Mouse (Mus musculus) stomach, embryonic 16.5 days (tissue): Measurements from ENCODE around the gene Auts2. TPM values are rescaled to one million over a fixed set of nuclear protein-coding genes. Genes with fewer than 3 reads are reported as not detected.

Experiments used
- ATAC-seq: fragments of 200-750 bp; cut with Nextera tagmentation; 2 replicates; pipeline ENCODE4 v1.8.0; 2017; ENCODE audit warnings: moderate number of reproducible peaks, moderate TSS enrichment; ENCODE audit not compliant: insufficient read depth, low FRiP score
- H3K27ac ChIP-seq: fragments of 300-500 bp; sonication (generic); 2 replicates; pipeline ENCODE4 v1.5.1; 2014; ENCODE audit warnings: low read length
- H3K27me3 ChIP-seq: fragments of 300-500 bp; sonication (generic); 2 replicates; pipeline ENCODE4 v1.6.1; 2014; ENCODE audit warnings: low read length, control low read depth, mixed read lengths; ENCODE audit not compliant: control insufficient read depth, insufficient read depth
- H3K36me3 ChIP-seq: fragments of 300-500 bp; sonication (generic); 2 replicates; pipeline ENCODE4 v1.6.1; 2014; ENCODE audit warnings: low read length; ENCODE audit not compliant: control insufficient read depth, insufficient read depth
- H3K4me1 ChIP-seq: fragments of 300-500 bp; sonication (generic); 2 replicates; pipeline ENCODE4 v1.6.1; 2014; ENCODE audit warnings: low read length, control low read depth, mixed read lengths; ENCODE audit not compliant: control insufficient read depth, insufficient read depth
- H3K4me2 ChIP-seq: fragments of 300-500 bp; sonication (generic); 2 replicates; pipeline ENCODE4 v1.6.1; 2014; ENCODE audit warnings: low read depth, low read length, mixed read lengths
- H3K4me3 ChIP-seq: fragments of 300-500 bp; sonication (generic); replicated peaks from 2 replicates; pipeline ENCODE4 v1.5.1; 2014; ENCODE audit warnings: mild to moderate bottlenecking, low read length
- H3K9ac ChIP-seq: fragments of 300-500 bp; sonication (generic); 2 replicates; pipeline ENCODE4 v1.6.1; 2014; ENCODE audit warnings: low read length
- H3K9me3 ChIP-seq: fragments of 300-500 bp; sonication (generic); replicated peaks from 2 replicates; pipeline ENCODE4 v1.6.1; 2016; ENCODE audit warnings: low read length, control low read depth; ENCODE audit not compliant: control insufficient read depth
- WGBS: fragments of 180-500 bp; shearing (Covaris S2); extraction: QIAGEN DNeasy Blood & Tissue Kit; methylation state at CpG from one replicate; pipeline ENCODE4 v1.1.7; 2014; 5-methylcytosine and 5-hydroxymethylcytosine counted together
- polyA plus RNA-seq: library from polyadenylated mRNA; unstranded; fragments of >200 nt; fragmentation: Nextera tagmentation; extraction: Ambion mirVana; gene quantifications from 2 replicates; pipeline ENCODE4 v1.2.1, GENCODE M21; 2015

The Auts2 gene
- polyA plus RNA-seq, 1 experiment from 2014 or later, result 20.1 TPM

DNA sequence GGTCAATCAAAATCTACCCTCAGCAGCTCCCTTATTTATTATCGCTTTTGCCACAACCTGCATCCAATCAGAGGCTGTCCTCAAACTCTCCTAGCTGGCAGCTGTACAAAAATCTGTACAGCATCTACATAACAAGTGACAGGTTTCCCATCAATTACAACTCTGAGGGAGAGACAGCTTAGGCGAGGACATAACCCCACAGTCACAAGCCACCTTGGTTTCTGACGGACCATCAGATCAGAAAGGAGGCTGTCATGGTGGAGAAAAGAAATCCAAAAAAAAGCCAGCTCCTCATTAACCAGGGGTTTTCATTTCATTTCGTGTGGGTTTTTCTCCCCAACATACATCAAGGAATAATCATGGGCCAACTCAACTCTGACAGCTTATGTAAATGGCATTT, 210.6 kb downstream of the Auts2 start:
- Histone ChIP-seq H3K27ac (no peak overlapping the region), H3K36me3 (no peaks in the 10 kb centered on the region), H3K4me2 (no peak overlapping the region), H3K9ac (no peak overlapping the region), H3K9me3 (no peaks in the 10 kb centered on the region), H3K27me3 (no peaks in the 10 kb centered on the region), H3K4me1 (peaks cover 17% of the 10 kb centered on the region; the same call in 1 of the 2 replicates), H3K4me3 (no peak overlapping the region)
- ATAC-seq, result no peak
- WGBS, result 57% methylated on average over 4 of the region's 4 CpGs

- H3K9me3 ChIP-seq, result no peaks in the 10 kb centered on the region
- peaks cover 3% of the 10 kb centered on the region; the same call in 1 of the 2 replicates for H3K4me1 ChIP-seq
- no peaks in the 10 kb centered on the region for H3K27me3 ChIP-seq
- no peak overlapping the region for H3K27ac ChIP-seq
- no peak overlapping the region for H3K9ac ChIP-seq
- H3K4me3 ChIP-seq, result no peak overlapping the region
- ATAC-seq, result no peak
- H3K4me2 ChIP-seq, result no peak overlapping the region
- 67% methylated on average over 3 of the region's 3 CpGs for WGBS
- H3K36me3 ChIP-seq, result no peaks in the 10 kb centered on the region
Observed at GRCm38 (mm10) chr5:132329171-132329936, 213.8 kb downstream of the Auts2 start.

DNA sequence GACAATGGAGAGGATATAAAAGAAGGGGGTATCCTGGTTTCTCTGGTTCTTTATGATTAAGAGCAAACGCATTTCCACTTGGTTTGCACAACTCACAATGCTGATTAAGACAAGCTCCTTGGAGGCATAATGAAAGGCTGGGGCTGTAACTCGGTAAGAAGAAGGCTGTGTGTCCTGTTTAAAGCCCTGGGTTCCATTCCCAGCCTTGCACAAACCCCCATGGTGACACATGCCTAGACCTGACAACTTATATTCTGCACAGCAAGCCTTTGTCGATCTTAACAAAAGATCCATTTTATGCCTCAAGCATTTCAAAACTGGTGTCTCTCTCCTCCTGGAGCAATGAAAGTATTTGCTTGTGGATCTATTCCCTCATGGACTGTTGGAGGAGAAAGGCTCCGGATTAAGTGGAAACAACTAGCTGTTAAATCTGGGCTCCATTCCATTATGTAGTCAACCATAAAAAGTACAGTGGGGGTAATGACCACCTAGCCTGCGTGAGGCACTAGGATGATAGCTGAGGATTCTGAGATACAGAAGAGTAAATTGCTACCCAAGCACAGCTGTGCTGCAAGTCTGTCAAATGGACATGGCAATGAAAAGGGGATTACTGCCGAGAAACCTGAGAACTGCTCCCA, 218.8 kb downstream of the Auts2 start:
- H3K4me2 ChIP-seq, result no peak overlapping the region
- no peak for ATAC-seq
- H3K27me3 ChIP-seq, result no peaks in the 10 kb centered on the region
- H3K9ac ChIP-seq, result no peak overlapping the region
- H3K9me3 ChIP-seq, result no peaks in the 10 kb centered on the region
- 68% methylated on average over 6 of the region's 6 CpGs for WGBS
- H3K4me3 ChIP-seq, result no peak overlapping the region
- H3K36me3 ChIP-seq, result no peaks in the 10 kb centered on the region
- peaks cover 3% of the 10 kb centered on the region for H3K4me1 ChIP-seq
- no peak overlapping the region for H3K27ac ChIP-seq

- H3K27ac ChIP-seq, result no peak overlapping the region
- no peaks in the 10 kb centered on the region for H3K27me3 ChIP-seq
- ATAC-seq, result no peak
- no peak overlapping the region for H3K9ac ChIP-seq
- H3K9me3 ChIP-seq, result no peaks in the 10 kb centered on the region
- H3K4me3 ChIP-seq, result no peak overlapping the region
- H3K36me3 ChIP-seq, result no peaks in the 10 kb centered on the region
- peaks cover 3% of the 10 kb centered on the region for H3K4me1 ChIP-seq
- 72% methylated on average over 4 of the region's 4 CpGs for WGBS
- H3K4me2 ChIP-seq, result no peak overlapping the region
Observed at GRCm38 (mm10) chr5:132323608-132324007, 219.5 kb downstream of the Auts2 start.

- WGBS, result 63% methylated on average over 4 of the region's 4 CpGs
- H3K36me3 ChIP-seq, result no peaks in the 10 kb centered on the region
- no peaks in the 10 kb centered on the region for H3K27me3 ChIP-seq
- H3K9ac ChIP-seq, result no peak overlapping the region
- ATAC-seq, result no peak
- H3K4me1 ChIP-seq, result peaks cover 3% of the 10 kb centered on the region
- no peak overlapping the region for H3K4me2 ChIP-seq
- H3K27ac ChIP-seq, result no peak overlapping the region
- H3K4me3 ChIP-seq, result no peak overlapping the region
- no peaks in the 10 kb centered on the region for H3K9me3 ChIP-seq
Observed at GRCm38 (mm10) chr5:132322971-132323370, 220.2 kb downstream of the Auts2 start.

- no peak overlapping the region for H3K4me2 ChIP-seq
- no peaks in the 10 kb centered on the region for H3K27me3 ChIP-seq
- H3K9me3 ChIP-seq, result no peaks in the 10 kb centered on the region
- no peak overlapping the region for H3K27ac ChIP-seq
- no peak overlapping the region for H3K4me3 ChIP-seq
- WGBS, result 78% methylated on average over 9 of the region's 9 CpGs
- ATAC-seq, result no peak
- no peak overlapping the region for H3K9ac ChIP-seq
- H3K4me1 ChIP-seq, result peaks cover 3% of the 10 kb centered on the region; the same call in 1 of the 2 replicates
- no peaks in the 10 kb centered on the region for H3K36me3 ChIP-seq
Observed at GRCm38 (mm10) chr5:132318026-132318765, 224.9 kb downstream of the Auts2 start.

GRCm38 (mm10) chr5:132316897-132317296, 226.2 kb downstream of the Auts2 start:
- no peak overlapping the region for H3K9ac ChIP-seq
- H3K36me3 ChIP-seq, result no peaks in the 10 kb centered on the region
- WGBS, result 55% methylated on average over 6 of the region's 6 CpGs
- H3K4me1 ChIP-seq, result no peaks in the 10 kb centered on the region
- H3K27me3 ChIP-seq, result no peaks in the 10 kb centered on the region
- no peaks in the 10 kb centered on the region for H3K9me3 ChIP-seq
- no peak overlapping the region for H3K27ac ChIP-seq
- ATAC-seq, result no peak
- H3K4me2 ChIP-seq, result no peak overlapping the region
- no peak overlapping the region for H3K4me3 ChIP-seq

- Histone ChIP-seq H3K4me2 (no peak overlapping the region), H3K9ac (no peak overlapping the region), H3K27ac (no peak overlapping the region), H3K9me3 (no peaks in the 10 kb centered on the region), H3K4me3 (no peak overlapping the region), H3K4me1 (no peaks in the 10 kb centered on the region), H3K36me3 (no peaks in the 10 kb centered on the region), H3K27me3 (no peaks in the 10 kb centered on the region)
- ATAC-seq, result no peak
- 65% methylated on average over 5 of the region's 5 CpGs for WGBS
Observed at GRCm38 (mm10) chr5:132314300-132314699, 228.8 kb downstream of the Auts2 start.

- no peak overlapping the region for H3K9ac ChIP-seq
- no peaks in the 10 kb centered on the region for H3K36me3 ChIP-seq
- no peaks in the 10 kb centered on the region for H3K27me3 ChIP-seq
- WGBS, result 81% methylated on average over 2 of the region's 2 CpGs
- no peak overlapping the region for H3K27ac ChIP-seq
- no peak overlapping the region for H3K4me3 ChIP-seq
- no peaks in the 10 kb centered on the region for H3K9me3 ChIP-seq
- H3K4me1 ChIP-seq, result no peaks in the 10 kb centered on the region
- ATAC-seq, result no peak
- H3K4me2 ChIP-seq, result no peak overlapping the region
Observed at GRCm38 (mm10) chr5:132307000-132307399, 236.1 kb downstream of the Auts2 start.
